Mouse (Mus musculus) heart, embryonic 16.5 days (tissue): ENCODE measurements at regions not wholly inside any gene's neighbourhood (a gene's known extent, or its start where the extent isn't known, plus 50 kb on each side); places are given as distances from the start of the nearest gene placed in this dataset.

Experiments used
- ATAC-seq: fragments of 200-750 bp; cut with Nextera tagmentation; replicated peaks from 2 replicates; pipeline ENCODE4 v1.8.0; 2017; ENCODE audit warnings: moderate number of reproducible peaks; ENCODE audit not compliant: insufficient read depth, low FRiP score; ENCODE audit errors: extremely low read depth
- H3K27ac ChIP-seq: fragments of 300-500 bp; sonication (generic); 2 replicates; pipeline ENCODE4 v1.5.1; 2014; ENCODE audit warnings: mild to moderate bottlenecking, low read length, control low read depth, moderate library complexity
- H3K27me3 ChIP-seq: fragments of 300-500 bp; sonication (generic); 2 replicates; pipeline ENCODE4 v1.6.1; 2014; ENCODE audit warnings: low read length, mixed read lengths; ENCODE audit not compliant: control insufficient read depth, insufficient read depth
- H3K36me3 ChIP-seq: fragments of 300-500 bp; sonication (generic); 2 replicates; pipeline ENCODE4 v1.6.1; 2014; ENCODE audit not compliant: control insufficient read depth, insufficient read depth
- H3K4me1 ChIP-seq: fragments of 300-500 bp; sonication (generic); 2 replicates; pipeline ENCODE4 v1.6.1; 2014; ENCODE audit warnings: low read length, mixed read lengths; ENCODE audit not compliant: control insufficient read depth, insufficient read depth
- H3K4me2 ChIP-seq: fragments of 300-500 bp; sonication (generic); 2 replicates; pipeline ENCODE4 v1.6.1; 2014; ENCODE audit warnings: low read depth, mild to moderate bottlenecking, control low read depth, low read length
- H3K4me3 ChIP-seq: fragments of 300-500 bp; sonication (generic); 2 replicates; pipeline ENCODE4 v1.5.1; 2014; ENCODE audit warnings: mild to moderate bottlenecking, control low read depth, low read length
- H3K9ac ChIP-seq: fragments of 300-500 bp; sonication (generic); 2 replicates; pipeline ENCODE4 v1.6.1; 2014; ENCODE audit warnings: low read length, control low read depth
- H3K9me3 ChIP-seq: fragments of 300-500 bp; sonication (generic); replicated peaks from 2 replicates; pipeline ENCODE4 v1.6.1; 2016; ENCODE audit warnings: low read length; ENCODE audit not compliant: control insufficient read depth
- WGBS: fragments of 180-500 bp; shearing (Covaris S2); extraction: QIAGEN DNeasy Blood & Tissue Kit; methylation state at CpG from one replicate; pipeline ENCODE4 v1.1.7; 2014; 5-methylcytosine and 5-hydroxymethylcytosine counted together

GRCm38 (mm10) chr9:41631564-41632205 lies 470.2 kb upstream of the Ubash3b start:
- Histone ChIP-seq H3K4me3 (no peak overlapping the region), H3K27ac (no peak overlapping the region), H3K4me1 (no peaks in the 10 kb centered on the region), H3K9me3 (no peaks in the 10 kb centered on the region; the same call in 1 of the 2 replicates), H3K9ac (no peak overlapping the region), H3K27me3 (no peaks in the 10 kb centered on the region), H3K4me2 (no peak overlapping the region), H3K36me3 (no peaks in the 10 kb centered on the region)
- ATAC-seq = no peak
- 78% methylated on average over 2 of the region's 2 CpGs for WGBS

- no peak for ATAC-seq
- Histone ChIP-seq H3K27me3 (no peaks in the 10 kb centered on the region), H3K4me1 (no peaks in the 10 kb centered on the region), H3K36me3 (no peaks in the 10 kb centered on the region), H3K9me3 (no peaks in the 10 kb centered on the region), H3K4me2 (no peak overlapping the region), H3K4me3 (no peak overlapping the region), H3K27ac (no peak overlapping the region), H3K9ac (no peak overlapping the region)
- 64% methylated on average over 8 of the region's 8 CpGs for WGBS
Observed at GRCm38 (mm10) chr9:41621341-41621740, 459.8 kb upstream of the Ubash3b start.

GRCm38 (mm10) chr9:41614002-41614401 lies 452.5 kb upstream of the Ubash3b start:
- H3K9ac ChIP-seq = no peak overlapping the region
- peaks cover 20% of the 10 kb centered on the region for H3K4me1 ChIP-seq
- no peak overlapping the region for H3K27ac ChIP-seq
- H3K27me3 ChIP-seq = no peaks in the 10 kb centered on the region
- no peaks in the 10 kb centered on the region for H3K36me3 ChIP-seq
- ATAC-seq = no peak
- no peak overlapping the region for H3K4me3 ChIP-seq
- H3K9me3 ChIP-seq = no peaks in the 10 kb centered on the region
- WGBS = 59% methylated on average over 7 of the region's 7 CpGs
- no peak overlapping the region for H3K4me2 ChIP-seq

- 68% methylated on average over 14 of the region's 14 CpGs for WGBS
- peaks cover 20% of the 10 kb centered on the region for H3K4me1 ChIP-seq
- no peak for ATAC-seq
- H3K4me3 ChIP-seq = no peak overlapping the region
- peak overlapping the region; percentile 55 for H3K4me2 ChIP-seq
- H3K27ac ChIP-seq = peak overlapping the region; percentile 67; the same call in 1 of the 2 replicates
- no peaks in the 10 kb centered on the region for H3K9me3 ChIP-seq
- H3K27me3 ChIP-seq = no peaks in the 10 kb centered on the region
- no peaks in the 10 kb centered on the region for H3K36me3 ChIP-seq
- no peak overlapping the region; the same call in 1 of the 2 replicates for H3K9ac ChIP-seq
Observed at GRCm38 (mm10) chr9:41612802-41613550, 451.5 kb upstream of the Ubash3b start.

GRCm38 (mm10) chr9:41612452-41612795 lies 450.9 kb upstream of the Ubash3b start:
- peak overlapping the region; percentile 67 for H3K27ac ChIP-seq
- peaks cover 20% of the 10 kb centered on the region for H3K4me1 ChIP-seq
- WGBS = 20% methylated on average over 7 of the region's 7 CpGs
- ATAC-seq = no peak
- H3K36me3 ChIP-seq = no peaks in the 10 kb centered on the region
- H3K9ac ChIP-seq = no peak overlapping the region; the same call in 1 of the 2 replicates
- peak overlapping the region; percentile 55 for H3K4me2 ChIP-seq
- no peaks in the 10 kb centered on the region for H3K9me3 ChIP-seq
- peak overlapping the region; percentile 29; the same call in 1 of the 2 replicates for H3K4me3 ChIP-seq
- H3K27me3 ChIP-seq = no peaks in the 10 kb centered on the region

- ATAC-seq = no peak
- H3K4me2 ChIP-seq = peak overlapping the region; percentile 55
- H3K4me3 ChIP-seq = peak overlapping the region; percentile 29; the same call in 1 of the 2 replicates
- peaks cover 20% of the 10 kb centered on the region for H3K4me1 ChIP-seq
- H3K9me3 ChIP-seq = no peaks in the 10 kb centered on the region
- WGBS = 30% methylated on average over 11 of the region's 11 CpGs
- H3K36me3 ChIP-seq = no peaks in the 10 kb centered on the region
- peak overlapping the region; percentile 40; the same call in 1 of the 2 replicates for H3K27ac ChIP-seq
- H3K27me3 ChIP-seq = no peaks in the 10 kb centered on the region
- H3K9ac ChIP-seq = no peak overlapping the region
Observed at GRCm38 (mm10) chr9:41611534-41612451, 450.3 kb upstream of the Ubash3b start.

GRCm38 (mm10) chr9:41610347-41610746 lies 448.9 kb upstream of the Ubash3b start:
- H3K9me3 ChIP-seq = no peaks in the 10 kb centered on the region
- no peaks in the 10 kb centered on the region for H3K36me3 ChIP-seq
- no peak overlapping the region for H3K9ac ChIP-seq
- H3K4me2 ChIP-seq = no peak overlapping the region
- no peak overlapping the region for H3K27ac ChIP-seq
- H3K4me1 ChIP-seq = peaks cover 20% of the 10 kb centered on the region
- WGBS = 71% methylated on average over 4 of the region's 4 CpGs
- no peak for ATAC-seq
- no peaks in the 10 kb centered on the region for H3K27me3 ChIP-seq
- no peak overlapping the region for H3K4me3 ChIP-seq

- WGBS = 86% methylated on average over 1 of the region's 1 CpGs
- Histone ChIP-seq H3K4me2 (no peak overlapping the region), H3K27me3 (no peaks in the 10 kb centered on the region), H3K9ac (no peak overlapping the region), H3K4me3 (no peak overlapping the region), H3K36me3 (no peaks in the 10 kb centered on the region), H3K4me1 (peaks cover under 1% of the 10 kb centered on the region), H3K9me3 (no peaks in the 10 kb centered on the region), H3K27ac (no peak overlapping the region)
- ATAC-seq = no peak
Observed at GRCm38 (mm10) chr9:41606136-41606535, 444.6 kb upstream of the Ubash3b start.
